Mouse (Mus musculus) kidney, adult 2 months (tissue): ENCODE measurements at regions not wholly inside any gene's neighbourhood (a gene's known extent, or its start where the extent isn't known, plus 50 kb on each side); places are given as distances from the start of the nearest gene placed in this dataset.

Experiments
- CTCF ChIP-seq: fragments of 200-500 bp; conservative IDR thresholded peaks from 2 replicates; pipeline ENCODE4 v1.5.1; 2011; ENCODE audit warnings: low read depth, mild to moderate bottlenecking, control low read depth, low read length, moderate library complexity, mixed read lengths; ENCODE audit not compliant: insufficient read depth, insufficient read length
- POLR2A ChIP-seq: fragments of 200-500 bp; IDR thresholded peaks from one replicate; pipeline ENCODE4 v1.6.1; 2011; ENCODE audit warnings: low read depth, low read length, control low read depth

GRCm38 (mm10) chr13:107918478-107918877 lies 125.8 kb upstream of the Smim15 start:
- no peak for TF ChIP-seq POLR2A
- TF ChIP-seq CTCF: no peak
